Mouse (Mus musculus) B cell, adult (primary cell): ENCODE results near the gene Sox15. TPM values are rescaled to one million over a fixed set of nuclear protein-coding genes. Genes with fewer than 3 reads are reported as not detected.

Source experiments
- total RNA-seq: library from RNA; stranded (reverse); gene quantifications from 4 replicates; pipeline ENCODE4 v1.2.4, GENCODE M21; 2023; ENCODE audit not compliant: inconsistent age

Sox15 gene
- total RNA-seq: 0.84 TPM in 1 of 4 replicates, not detected in the others

DNA sequence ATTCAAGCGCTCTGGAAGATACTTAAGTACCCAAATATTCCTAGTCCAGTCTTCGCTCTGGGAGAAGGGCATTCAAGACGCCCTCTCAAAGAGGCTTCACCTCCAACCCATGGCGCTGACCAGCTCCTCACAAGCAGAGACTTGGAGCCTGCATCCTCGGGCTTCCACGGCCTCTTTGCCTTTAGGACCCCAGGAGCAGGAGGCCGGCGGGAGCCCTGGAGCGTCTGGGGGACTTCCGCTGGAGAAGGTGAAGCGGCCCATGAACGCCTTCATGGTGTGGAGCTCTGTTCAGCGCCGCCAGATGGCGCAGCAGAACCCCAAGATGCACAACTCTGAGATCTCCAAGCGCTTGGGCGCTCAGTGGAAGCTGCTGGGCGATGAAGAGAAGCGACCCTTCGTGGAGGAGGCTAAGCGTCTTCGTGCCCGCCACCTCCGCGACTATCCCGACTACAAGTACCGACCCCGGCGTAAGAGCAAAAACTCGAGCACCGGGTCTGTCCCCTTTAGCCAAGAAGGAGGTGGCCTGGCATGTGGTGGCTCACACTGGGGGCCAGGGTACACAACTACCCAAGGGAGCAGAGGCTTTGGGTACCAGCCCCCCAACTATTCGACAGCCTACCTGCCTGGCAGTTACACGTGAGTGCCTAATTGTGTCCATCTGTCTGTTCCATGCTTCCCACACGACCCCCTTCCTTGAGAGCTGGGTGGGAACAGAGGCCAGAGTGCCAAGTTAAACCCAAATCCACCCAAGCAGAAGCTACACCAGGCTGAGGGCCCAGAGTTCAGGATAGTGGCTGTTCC lies at the start of gene Sox15:
Sox15 (plus strand) TSS at position 51 of the 801 bp plus-strand sequence.

DNA sequence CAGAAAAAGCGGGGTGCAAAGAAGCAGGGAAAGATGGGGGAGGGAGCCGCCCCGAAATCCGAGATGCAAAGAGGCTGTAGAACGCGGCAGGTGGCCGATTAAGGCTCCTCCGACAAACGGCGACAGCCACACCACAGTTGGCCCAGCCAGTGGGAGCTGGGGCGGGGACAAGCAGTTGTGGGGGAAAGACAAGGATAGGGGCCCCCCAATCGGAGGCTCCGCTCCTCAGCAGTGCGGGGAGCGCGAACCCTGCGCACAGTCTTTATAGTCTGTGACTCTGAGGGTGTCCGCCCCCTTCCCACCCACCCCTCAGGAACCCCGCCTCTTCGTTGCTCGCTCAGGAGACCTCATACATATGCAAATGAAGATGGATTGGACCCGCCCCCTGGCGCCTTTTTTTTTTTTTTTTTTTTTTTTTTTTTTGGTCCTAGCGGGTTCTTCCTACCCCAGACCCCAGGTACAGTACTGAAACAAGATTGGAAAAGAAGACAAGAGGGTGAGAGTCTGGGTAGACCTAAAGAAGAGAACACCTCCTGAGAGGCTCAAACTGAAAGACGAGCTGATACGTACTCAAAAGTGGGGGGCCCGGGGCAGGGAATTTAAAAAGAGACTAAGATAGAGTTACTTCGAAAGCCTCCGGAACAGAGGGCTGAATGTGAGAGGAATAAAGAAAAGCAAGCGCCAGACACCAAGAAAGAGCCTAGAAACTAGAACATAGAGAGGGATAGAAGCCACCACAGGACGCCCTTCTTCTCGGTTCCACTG lies 49.2 kb upstream of the Sox15 start, which contains the start of gene Atp1b2:
Atp1b2 (minus strand) TSS at position 217 of the 765 bp plus-strand sequence.

DNA sequence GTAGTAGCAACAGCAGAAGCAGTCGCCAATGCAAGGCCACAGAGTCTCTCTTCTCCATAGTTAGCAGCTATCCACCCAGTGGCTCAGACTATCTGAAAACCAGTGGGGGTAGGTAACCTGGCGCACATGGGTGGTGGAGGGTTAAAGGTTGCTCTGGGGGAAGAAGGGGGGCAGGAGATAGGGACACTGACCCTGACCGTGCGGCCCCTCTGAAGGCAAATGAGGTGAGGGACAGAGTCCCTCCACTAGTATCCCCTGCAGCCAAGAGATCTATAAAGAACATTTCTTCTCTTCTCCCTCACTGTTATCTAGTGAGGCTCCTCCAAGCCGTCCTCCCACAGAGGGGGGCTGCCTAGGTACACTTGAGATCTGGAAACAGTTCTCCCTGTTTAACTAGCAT lies 37.3 kb upstream of the Sox15 start, which contains the start of gene Shbg:
Shbg (minus strand) TSS at position 101 of the 400 bp plus-strand sequence.

DNA sequence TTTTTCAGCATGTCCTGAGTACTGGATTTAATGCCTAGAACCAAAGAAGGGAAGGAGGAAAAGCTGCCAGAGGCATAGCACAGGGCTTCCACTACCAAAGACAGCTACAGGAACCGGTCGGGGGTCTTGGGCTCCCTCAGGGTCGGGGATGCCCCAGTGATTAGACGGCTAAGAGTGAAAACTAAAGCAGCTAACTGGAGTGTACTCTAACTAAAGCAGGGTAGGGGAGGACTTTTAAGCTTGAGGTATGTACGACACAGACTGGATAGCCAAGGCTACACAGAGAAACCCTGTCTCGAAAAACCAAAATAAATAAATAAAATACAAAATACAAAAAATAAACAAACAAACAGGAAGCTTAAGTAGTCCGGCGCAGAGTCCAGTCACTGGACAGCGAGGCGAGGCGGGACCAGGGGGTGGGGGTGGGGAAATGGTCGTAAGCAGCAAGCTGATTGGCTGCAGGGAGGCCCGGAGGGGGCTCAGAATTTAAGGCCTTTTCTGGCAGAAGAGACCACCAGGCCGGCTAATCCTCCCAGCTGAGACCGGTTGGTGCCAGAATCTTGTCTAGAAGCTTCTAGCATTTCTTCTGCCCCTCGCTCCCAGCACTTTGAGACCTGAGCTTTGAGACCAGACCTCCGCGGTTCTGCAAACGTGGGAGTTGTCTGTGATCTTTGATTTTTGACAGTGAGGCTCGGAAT lies 33.4 kb upstream of the Sox15 start, which contains the start of gene Sat2:
Sat2 (plus strand) TSS at position 454 of the 698 bp plus-strand sequence.

DNA sequence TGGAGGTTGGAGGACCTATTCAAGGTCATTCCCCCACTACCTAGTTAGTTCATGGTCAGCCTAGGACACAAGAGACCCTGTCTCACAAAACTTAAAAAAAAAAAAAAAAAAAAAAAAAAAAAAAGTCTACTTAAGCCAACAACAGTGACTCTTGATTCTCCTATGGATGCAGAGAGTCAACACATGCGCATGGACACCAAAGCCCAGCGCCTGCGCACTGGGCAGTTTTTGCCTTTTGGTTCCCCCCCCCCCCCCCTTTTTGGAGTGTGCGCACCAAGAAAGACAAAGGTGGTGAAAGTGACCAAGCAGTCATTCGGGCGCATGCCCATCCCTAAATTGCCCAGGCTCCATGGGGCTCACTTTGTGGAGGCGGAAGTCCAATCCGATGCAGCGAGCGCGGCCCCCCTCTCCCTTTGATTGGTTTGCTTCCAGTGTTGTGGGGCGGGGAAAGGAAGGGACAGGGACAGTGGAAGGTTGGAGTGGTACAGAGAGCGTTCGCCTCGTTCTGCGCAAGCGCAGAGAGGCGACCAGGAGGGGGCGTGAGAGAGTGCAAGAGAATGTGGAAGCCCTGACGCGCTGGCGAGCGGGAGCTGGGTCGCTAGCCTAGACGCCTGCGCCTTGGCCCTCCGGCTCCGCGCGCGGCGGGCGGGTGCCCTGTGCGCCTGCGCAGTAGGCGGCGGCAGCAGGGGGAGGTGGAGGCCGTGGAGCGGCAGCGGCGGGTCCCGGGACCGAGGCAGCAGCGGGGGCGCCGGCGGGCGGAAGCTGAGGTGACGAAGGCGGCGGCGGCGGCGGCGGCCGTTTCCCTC lies 22.6 kb upstream of the Sox15 start, which contains the start of gene Fxr2:
Fxr2 (plus strand) TSS at position 707 of the 806 bp plus-strand sequence.

DNA sequence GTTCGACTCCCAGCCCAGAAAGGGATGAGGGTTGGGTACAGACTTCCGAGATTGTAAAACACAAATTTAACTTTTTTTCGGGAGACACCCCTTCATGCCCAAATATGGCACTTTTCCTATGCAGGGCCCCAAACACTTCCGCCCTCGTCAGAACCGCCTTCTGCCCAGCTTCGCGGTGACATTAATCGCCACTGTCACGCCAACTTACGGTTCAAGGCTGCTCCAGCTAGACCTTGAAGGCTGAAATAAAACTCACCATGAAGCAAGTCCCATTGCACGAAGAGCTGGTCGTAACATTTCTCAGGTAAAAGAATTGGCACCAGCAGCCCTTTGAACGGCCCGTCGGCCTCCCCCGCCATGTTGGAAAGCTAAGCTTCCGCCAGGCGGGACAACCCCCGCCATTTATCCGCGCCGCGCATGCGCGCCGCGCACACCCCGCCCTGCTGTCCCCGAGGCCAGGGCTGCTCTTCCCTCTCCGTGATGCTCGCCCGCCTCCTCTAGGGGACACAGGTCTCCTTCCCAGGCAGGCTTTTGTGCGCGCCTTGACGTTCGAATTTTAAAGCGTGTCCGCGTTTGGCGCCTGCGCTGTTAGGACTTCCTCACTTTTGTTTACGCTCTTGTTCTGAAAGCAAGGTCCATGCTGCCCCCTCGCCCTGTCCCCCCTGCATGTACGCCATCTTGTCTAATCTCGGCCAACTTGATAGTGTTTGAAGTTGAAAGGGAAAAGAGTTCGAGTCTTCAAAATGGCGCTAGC lies 7.3 kb downstream of the Sox15 start, which contains the start of gene Mpdu1:
Mpdu1 (minus strand) TSS at position 430 of the 754 bp plus-strand sequence.

DNA sequence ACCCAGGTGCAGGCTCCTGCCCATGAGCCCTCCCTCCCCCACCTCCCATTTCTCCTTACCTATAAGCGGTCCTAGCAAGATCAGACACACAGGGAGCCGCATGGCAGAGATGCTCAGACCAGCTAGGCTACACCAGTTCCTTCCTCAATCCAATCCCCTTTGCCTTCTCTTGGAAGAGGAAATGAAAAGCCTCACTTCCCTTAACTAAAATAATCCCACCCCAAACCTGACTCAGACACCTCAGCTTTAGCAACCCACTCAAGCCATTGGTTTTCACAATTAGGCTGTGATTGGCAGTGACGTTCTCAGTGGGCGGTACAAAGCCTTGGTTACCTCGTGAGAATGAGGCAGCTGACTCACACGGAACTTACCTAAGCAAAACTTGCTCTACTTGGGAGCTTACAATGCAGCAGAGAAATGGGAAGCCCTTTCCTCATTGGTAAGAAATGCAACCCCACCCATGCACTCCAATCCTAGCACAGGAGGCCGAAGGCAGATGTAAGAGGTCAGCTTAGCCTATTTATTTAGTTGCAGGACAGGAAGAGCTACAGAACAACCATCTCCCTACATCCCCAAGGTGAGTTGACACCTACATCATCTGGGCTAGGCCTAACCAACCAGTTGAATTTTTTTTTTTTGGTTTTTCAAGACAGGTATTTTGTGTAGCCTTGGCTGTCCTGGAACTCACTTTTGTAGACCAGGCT lies 11.0 kb downstream of the Sox15 start, which contains the start of gene Cd68:
Cd68 (minus strand) TSS at position 193 of the 704 bp plus-strand sequence.

DNA sequence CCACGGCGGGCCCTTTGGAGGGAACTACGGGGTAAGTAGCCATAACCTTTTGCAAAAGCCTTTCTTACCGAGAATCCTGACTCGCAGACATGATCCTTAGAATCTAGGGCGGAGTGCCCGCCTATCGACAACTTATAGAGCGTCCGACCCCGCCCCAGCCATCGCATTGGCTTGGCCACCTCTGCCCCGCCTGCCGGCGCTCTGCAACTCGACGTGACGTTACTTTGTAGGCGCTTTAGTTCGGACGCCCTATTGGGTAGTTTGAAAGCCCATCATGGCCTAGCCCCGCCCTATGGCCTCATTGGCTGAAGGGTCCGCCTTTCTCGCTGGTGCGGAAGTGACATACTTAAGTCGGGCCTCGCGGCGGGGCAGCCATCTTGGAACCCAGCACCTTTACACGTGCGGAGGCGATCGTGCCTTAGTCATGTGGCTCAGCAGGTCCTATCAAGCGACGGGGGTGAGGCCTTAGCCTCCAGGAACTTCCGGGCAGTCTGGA lies 17.1 kb downstream of the Sox15 start, which contains the start of gene Eif4a1:
Eif4a1 (minus strand) TSS at position 213 of the 496 bp plus-strand sequence.

DNA sequence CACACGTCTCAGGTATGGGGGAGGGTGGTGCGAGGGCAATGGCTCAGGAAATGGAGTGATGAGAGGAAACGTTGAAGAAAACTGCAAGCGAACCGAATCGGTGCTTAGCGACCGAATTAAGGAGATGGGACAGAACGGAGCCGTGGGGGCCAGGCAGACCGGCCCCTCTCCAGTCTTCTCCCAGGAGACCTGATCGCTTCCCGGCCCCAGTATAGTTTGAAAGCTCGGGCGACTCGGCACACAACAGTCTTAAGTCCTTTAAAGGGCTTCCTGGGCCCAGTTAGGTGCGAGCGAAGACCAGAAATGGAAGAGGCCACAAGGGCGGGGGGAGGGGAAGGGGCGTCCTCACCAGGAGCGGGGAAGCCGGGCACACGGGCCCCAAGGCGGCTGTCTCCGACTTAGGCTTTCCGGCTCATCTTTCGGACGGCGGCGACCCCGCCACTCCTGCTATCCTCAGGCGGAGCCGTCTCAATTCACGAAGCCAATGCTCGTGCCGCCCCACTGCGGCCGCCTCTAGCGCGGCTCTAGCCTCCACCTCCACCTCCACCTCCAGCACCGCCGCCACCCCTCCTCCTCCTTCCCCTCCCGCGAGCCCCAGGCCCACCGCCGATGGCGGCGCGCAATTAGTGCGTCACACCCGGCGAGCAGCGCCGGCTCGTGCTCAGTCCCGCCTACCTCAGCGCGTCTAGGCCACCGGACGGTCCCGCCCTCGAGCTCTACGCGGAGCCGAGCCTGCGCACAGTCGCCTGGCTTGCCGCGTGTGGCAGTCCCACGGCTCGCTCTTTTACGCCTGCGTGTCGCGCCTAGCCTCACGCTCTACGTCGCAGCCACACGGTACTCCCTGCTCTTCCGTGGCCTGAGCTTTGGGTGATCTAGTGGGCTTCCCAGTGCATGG lies 26.4 kb downstream of the Sox15 start, which contains the start of gene Senp3:
Senp3 (minus strand) TSS at position 771 of the 895 bp plus-strand sequence.

DNA sequence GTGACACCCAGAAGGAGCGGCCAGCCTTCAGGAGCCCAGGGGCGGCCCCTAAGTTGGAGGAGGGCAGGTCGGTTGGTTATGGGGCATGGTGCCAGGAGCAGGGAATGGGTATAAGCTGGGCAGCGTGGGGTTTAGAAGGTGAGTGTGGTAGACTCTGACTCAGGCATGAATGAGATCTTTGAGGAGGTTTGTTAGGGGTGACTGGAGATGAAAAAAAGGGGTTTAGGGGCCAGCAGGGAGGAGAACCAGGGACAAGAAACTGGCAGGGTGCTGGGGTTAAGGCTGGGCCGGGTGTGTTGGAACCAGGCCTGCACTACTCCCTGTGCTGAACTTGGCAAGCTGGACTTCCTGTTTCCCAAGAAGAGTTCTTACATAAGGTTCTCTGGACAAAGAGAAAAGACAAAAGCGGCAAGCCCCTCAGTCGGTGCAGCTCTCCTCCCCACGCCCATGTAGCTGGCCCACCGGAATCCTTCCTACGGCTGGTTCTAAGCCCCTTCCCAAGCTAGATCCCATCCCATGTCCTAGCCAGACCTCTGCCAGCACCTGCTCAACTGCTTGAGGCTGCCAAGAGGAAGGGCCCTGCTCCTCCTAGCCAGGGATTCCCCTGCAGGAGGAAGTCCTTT lies 30.5 kb downstream of the Sox15 start, which contains the start of gene Tnfsf13:
Tnfsf13 (minus strand) TSS at position 259 of the 623 bp plus-strand sequence.

DNA sequence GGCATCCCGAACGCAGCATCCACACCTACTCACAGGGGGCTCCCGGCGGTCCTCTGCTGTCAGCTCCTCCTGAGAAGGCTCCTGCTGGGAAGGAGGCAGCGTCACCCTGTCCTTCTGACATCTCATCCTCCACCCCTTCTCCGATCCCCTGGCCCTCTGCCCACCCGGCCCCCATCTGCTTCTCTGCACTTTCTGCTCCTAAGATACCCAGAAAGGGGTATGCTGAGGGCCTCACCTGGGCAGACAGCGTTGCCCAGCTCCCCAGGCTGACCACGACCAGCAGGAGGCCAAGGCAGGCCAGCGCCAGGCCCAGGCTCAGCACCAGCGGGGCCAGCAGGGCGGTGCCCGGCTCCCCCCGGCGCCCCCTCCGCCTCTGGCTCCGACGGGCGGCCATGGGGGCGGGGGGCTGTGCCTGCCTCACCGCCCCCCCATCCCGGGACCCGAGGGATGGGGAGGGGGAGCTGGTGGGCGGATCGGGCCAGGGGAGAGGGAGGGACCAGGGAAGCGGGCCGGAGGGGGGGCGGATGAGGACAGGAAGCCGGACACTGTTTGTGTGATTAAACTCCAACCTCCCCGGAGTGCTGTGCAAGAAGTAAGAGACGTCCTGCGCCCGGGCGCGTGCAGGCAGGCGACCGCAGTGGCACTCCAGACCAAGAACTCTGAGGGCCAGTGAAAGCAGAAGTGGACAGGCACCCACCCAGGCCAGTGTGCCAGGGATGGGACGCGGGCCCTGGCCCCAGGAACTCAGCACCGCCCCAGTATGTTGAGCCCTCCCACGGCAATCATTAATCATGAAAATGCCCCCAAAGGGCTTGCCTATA lies 40.5 kb downstream of the Sox15 start, which contains the start of the genes Tnfsf12 and Tnfsfm13:
Tnfsf12 (minus strand) TSS at position 489 of the 821 bp plus-strand sequence.
Tnfsfm13 (minus strand) TSS at position 738 of the 821 bp plus-strand sequence.

Other genes starting within 250 kb of the Sox15 start
- gene Kdm6b, start 241.6 kb upstream of the Sox15 start, total RNA-seq: 323 to 405 TPM (median 369 TPM) in 4 replicates
- not detected in 4 replicates for gene Dnah2, start 106.2 kb upstream of the Sox15 start, total RNA-seq
- gene Efnb3, start 95.1 kb upstream of the Sox15 start, total RNA-seq: 0.36 to 0.93 TPM (median 0.45 TPM) in 4 replicates
- gene Wrap53, start 75.1 kb upstream of the Sox15 start, total RNA-seq: 11.6 to 16.8 TPM (median 11.9 TPM) in 4 replicates
- gene Trp53, start 75.0 kb upstream of the Sox15 start, total RNA-seq: 130 to 136 TPM (median 131 TPM) in 4 replicates
- 0.33 TPM in 1 of 4 replicates, not detected in the others for gene Atp1b2, start 49.4 kb upstream of the Sox15 start, total RNA-seq
- gene Shbg, start 37.4 kb upstream of the Sox15 start, total RNA-seq: not detected in 4 replicates
- gene Sat2, start 33.3 kb upstream of the Sox15 start, total RNA-seq: not detected in 4 replicates
- gene Fxr2, start 22.3 kb upstream of the Sox15 start, total RNA-seq: 76.8 to 83.1 TPM (median 77.8 TPM) in 4 replicates
- 58.0 to 71.6 TPM (median 63.0 TPM) in 4 replicates for gene Mpdu1, start 7.3 kb downstream of the Sox15 start, total RNA-seq
- gene Cd68, start 10.8 kb downstream of the Sox15 start, total RNA-seq: 11.8 to 14.7 TPM (median 12.5 TPM) in 4 replicates
- 670 to 697 TPM (median 692 TPM) in 4 replicates for gene Eif4a1, start 17.1 kb downstream of the Sox15 start, total RNA-seq
- gene Senp3, start 26.8 kb downstream of the Sox15 start, total RNA-seq: 108 to 153 TPM (median 136 TPM) in 4 replicates
- gene Tnfsf13, start 30.5 kb downstream of the Sox15 start, total RNA-seq: 0.32 TPM in 1 of 4 replicates, not detected in the others
- gene Tnfsf12, start 40.5 kb downstream of the Sox15 start, total RNA-seq: 0.51 TPM in 1 of 4 replicates, not detected in the others
- gene Tnfsfm13, start 40.8 kb downstream of the Sox15 start, total RNA-seq: 0.45 to 0.78 TPM in 2 of 4 replicates, not detected in the others
- gene Polr2a, start 103.3 kb downstream of the Sox15 start, total RNA-seq: 231 to 244 TPM (median 242 TPM) in 4 replicates
- not detected in 4 replicates for gene Slc35g3, start 106.7 kb downstream of the Sox15 start, total RNA-seq
- 52.3 to 57.6 TPM (median 54.5 TPM) in 4 replicates for gene Zbtb4, start 110.6 kb downstream of the Sox15 start, total RNA-seq
- 8.3 to 11.3 TPM (median 10.1 TPM) in 4 replicates for gene Chrnb1, start 140.6 kb downstream of the Sox15 start, total RNA-seq
- gene Fgf11, start 146.5 kb downstream of the Sox15 start, total RNA-seq: 0.16 to 0.27 TPM in 2 of 4 replicates, not detected in the others
- not detected in 4 replicates for gene Tmem102, start 150.3 kb downstream of the Sox15 start, total RNA-seq
- gene Gm39566, start 160.0 kb downstream of the Sox15 start, total RNA-seq: not detected in 4 replicates
- not detected in 4 replicates for gene Spem2, start 163.2 kb downstream of the Sox15 start, total RNA-seq
- gene Spem1, start 166.9 kb downstream of the Sox15 start, total RNA-seq: not detected in 4 replicates
- 0.24 to 1.3 TPM (median 0.59 TPM) in 4 replicates for gene Nlgn2, start 182.5 kb downstream of the Sox15 start, total RNA-seq
- 30.9 to 38.6 TPM (median 37.0 TPM) in 4 replicates for gene Tmem256, start 183.2 kb downstream of the Sox15 start, total RNA-seq
- gene Plscr3, start 191.1 kb downstream of the Sox15 start, total RNA-seq: 9.8 to 13.0 TPM (median 11.5 TPM) in 4 replicates
- gene Tnk1, start 203.4 kb downstream of the Sox15 start, total RNA-seq: not detected in 4 replicates
- not detected in 4 replicates for gene Tmem95, start 222.7 kb downstream of the Sox15 start, total RNA-seq
- 1.8 to 2.3 TPM (median 2.0 TPM) in 4 replicates for gene Kctd11, start 226.1 kb downstream of the Sox15 start, total RNA-seq
- 477 to 556 TPM (median 497 TPM) in 4 replicates for gene Acap1, start 240.2 kb downstream of the Sox15 start, total RNA-seq
- 2.1 to 2.7 TPM (median 2.3 TPM) in 4 replicates for gene 2810408A11Rik, start 245.7 kb downstream of the Sox15 start, total RNA-seq
- 55.7 to 74.4 TPM (median 62.8 TPM) in 4 replicates for gene Neurl4, start 245.8 kb downstream of the Sox15 start, total RNA-seq